Mouse (Mus musculus) midbrain, embryonic 14.5 days (tissue): ENCODE data around the gene Skap1. TPM values are rescaled to one million over a fixed set of nuclear protein-coding genes. Genes with fewer than 3 reads are reported as not detected.

Experiments
- ATAC-seq: fragments of 200-750 bp; cut with Nextera tagmentation; 2 replicates; pipeline ENCODE4 v1.8.0; 2017; ENCODE audit warnings: moderate number of reproducible peaks, moderate library complexity; ENCODE audit not compliant: low FRiP score, low TSS enrichment
- DNase-seq: peaks from one replicate; pipeline ENCODE4 v3.0.0-alpha.2; 2015
- H3K27ac ChIP-seq: fragments of 300-500 bp; sonication (generic); replicated peaks from 2 replicates; pipeline ENCODE4 v1.5.1; 2014; ENCODE audit warnings: mild to moderate bottlenecking, low read depth, low read length, moderate library complexity
- H3K27me3 ChIP-seq: fragments of 300-500 bp; sonication (generic); 2 replicates; pipeline ENCODE4 v1.6.1; 2014; ENCODE audit warnings: low read length, control low read depth, mixed read lengths; ENCODE audit not compliant: control insufficient read depth, insufficient read depth
- H3K36me3 ChIP-seq: fragments of 300-500 bp; sonication (generic); 2 replicates; pipeline ENCODE4 v1.6.1; 2014; ENCODE audit warnings: low read length, control low read depth; ENCODE audit not compliant: control insufficient read depth, insufficient read depth
- H3K4me1 ChIP-seq: fragments of 300-500 bp; sonication (generic); 2 replicates; pipeline ENCODE4 v1.6.1; 2014; ENCODE audit warnings: mild to moderate bottlenecking, antibody characterized with exemption, low read length, control low read depth; ENCODE audit not compliant: control insufficient read depth, insufficient read depth
- H3K4me2 ChIP-seq: fragments of 300-500 bp; sonication (generic); 2 replicates; pipeline ENCODE4 v1.6.1; 2014; ENCODE audit warnings: mild to moderate bottlenecking, low read length, moderate library complexity
- H3K4me3 ChIP-seq: fragments of 300-500 bp; sonication (generic); replicated peaks from 2 replicates; pipeline ENCODE4 v1.5.1; 2014; ENCODE audit warnings: low read depth, low read length
- H3K9ac ChIP-seq: fragments of 300-500 bp; sonication (generic); replicated peaks from 2 replicates; pipeline ENCODE4 v1.6.1; 2014; ENCODE audit warnings: mild to moderate bottlenecking, low read length, moderate library complexity
- H3K9me3 ChIP-seq: fragments of 300-500 bp; sonication (generic); 2 replicates; pipeline ENCODE4 v1.6.1; 2016; ENCODE audit warnings: low read length, control low read depth, mixed read lengths; ENCODE audit not compliant: control insufficient read depth
- WGBS: fragments of 180-500 bp; shearing (Covaris S2); extraction: QIAGEN DNeasy Blood & Tissue Kit; methylation state at CpG from one replicate; pipeline ENCODE4 v1.1.7; 2014; 5-methylcytosine and 5-hydroxymethylcytosine counted together
- polyA plus RNA-seq: library from polyadenylated mRNA; unstranded; fragments of >200 nt; fragmentation: Nextera tagmentation; extraction: Ambion mirVana; gene quantifications from 2 replicates; pipeline ENCODE4 v1.2.1, GENCODE M21; 2014

The Skap1 gene
- polyA plus RNA-seq, 1 experiment from 2014 or later = 2.9 TPM

DNA sequence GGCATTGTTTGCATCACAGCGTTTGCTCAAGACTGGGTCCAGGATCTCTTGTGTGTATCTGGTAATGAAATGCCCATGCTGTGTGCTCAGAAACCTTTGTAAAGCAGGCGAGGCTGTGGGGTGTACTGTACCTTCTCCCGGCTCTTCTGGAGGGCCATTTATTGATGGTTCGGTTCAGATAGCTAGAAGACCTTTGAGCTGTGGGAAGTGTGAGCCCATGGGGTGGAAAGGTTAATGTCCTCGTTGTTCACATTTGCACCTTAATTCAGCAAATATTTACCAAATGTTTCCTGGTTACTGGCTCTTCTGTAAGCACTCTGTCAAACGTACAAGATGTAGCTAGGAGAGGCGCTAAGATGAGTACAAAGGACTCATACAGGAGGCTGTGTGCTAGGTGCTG, 173.5 kb downstream of the Skap1 start:
- H3K36me3 ChIP-seq = no peaks in the 10 kb centered on the region
- WGBS = 78% methylated on average over 7 of the region's 7 CpGs
- no peak overlapping the region for H3K9ac ChIP-seq
- no peak overlapping the region for H3K4me3 ChIP-seq
- H3K27me3 ChIP-seq = no peaks in the 10 kb centered on the region
- no peak overlapping the region for H3K4me2 ChIP-seq
- no peaks in the 10 kb centered on the region for H3K4me1 ChIP-seq
- DNase-seq (no peak), ATAC-seq (no peak)
- no peak overlapping the region for H3K27ac ChIP-seq
- no peaks in the 10 kb centered on the region for H3K9me3 ChIP-seq

- ATAC-seq (no peak), DNase-seq (no peak)
- no peaks in the 10 kb centered on the region for H3K27me3 ChIP-seq
- no peaks in the 10 kb centered on the region for H3K36me3 ChIP-seq
- H3K27ac ChIP-seq = no peak overlapping the region
- 68% methylated on average over 5 of the region's 5 CpGs for WGBS
- no peak overlapping the region for H3K4me3 ChIP-seq
- H3K9me3 ChIP-seq = no peaks in the 10 kb centered on the region
- H3K4me2 ChIP-seq = no peak overlapping the region
- H3K4me1 ChIP-seq = no peaks in the 10 kb centered on the region
- H3K9ac ChIP-seq = no peak overlapping the region
These were observed 175.4 kb downstream of the Skap1 start for GRCm38 (mm10) chr11:96639805-96640204.

- ATAC-seq (no peak), DNase-seq (no peak)
- H3K9ac ChIP-seq = no peak overlapping the region
- H3K9me3 ChIP-seq = no peaks in the 10 kb centered on the region
- no peak overlapping the region for H3K27ac ChIP-seq
- no peaks in the 10 kb centered on the region for H3K27me3 ChIP-seq
- H3K4me2 ChIP-seq = no peak overlapping the region
- no peak overlapping the region for H3K4me3 ChIP-seq
- peaks cover 5% of the 10 kb centered on the region; the same call in 1 of the 2 replicates for H3K4me1 ChIP-seq
- 86% methylated on average over 17 of the region's 17 CpGs for WGBS
- H3K36me3 ChIP-seq = no peaks in the 10 kb centered on the region
These were observed 178.1 kb downstream of the Skap1 start for GRCm38 (mm10) chr11:96642173-96643140.

GRCm38 (mm10) chr11:96644969-96645368, 180.6 kb downstream of the Skap1 start:
- Histone ChIP-seq H3K4me2 (no peak overlapping the region), H3K27me3 (no peaks in the 10 kb centered on the region), H3K27ac (no peak overlapping the region), H3K36me3 (no peaks in the 10 kb centered on the region), H3K9ac (no peak overlapping the region), H3K4me3 (no peak overlapping the region), H3K4me1 (peaks cover 5% of the 10 kb centered on the region; the same call in 1 of the 2 replicates), H3K9me3 (no peaks in the 10 kb centered on the region)
- DNase-seq = no peak
- whole genome bisulfite sequencing = 79% methylated on average over 7 of the region's 7 CpGs
- ATAC-seq = no peak

DNA sequence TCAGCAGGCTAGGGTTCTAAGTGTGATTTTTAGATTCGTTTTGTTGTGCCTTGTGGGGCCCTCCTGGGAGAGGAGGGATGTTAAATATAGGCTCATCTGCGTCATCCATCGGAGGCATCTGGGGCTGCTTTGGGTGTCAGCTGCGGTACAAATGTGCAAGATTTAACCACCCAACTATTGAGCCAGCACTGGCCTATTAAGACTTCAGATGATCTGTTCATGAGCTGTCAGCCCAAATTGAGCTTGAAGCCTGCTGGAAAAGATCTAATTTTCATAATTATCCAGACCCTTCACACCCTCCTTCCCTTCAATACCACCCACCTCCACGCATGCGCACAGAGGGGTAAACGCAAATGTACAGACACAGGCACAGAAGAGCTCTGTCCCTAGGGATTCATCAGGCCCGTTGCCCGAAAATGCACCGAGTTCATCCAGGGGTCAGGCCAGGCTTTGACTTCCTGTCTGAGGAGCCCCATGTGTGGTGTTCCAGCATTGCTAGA, 181.2 kb downstream of the Skap1 start:
- DNase-seq (peak; percentile 61), ATAC-seq (no peak)
- Histone ChIP-seq H3K4me1 (peaks cover 5% of the 10 kb centered on the region; the same call in 1 of the 2 replicates), H3K27ac (0 out of 2 replicates have a peak overlapping the region, but pooled peaks have one; percentile 15), H3K4me3 (no peak overlapping the region), H3K9me3 (no peaks in the 10 kb centered on the region), H3K4me2 (no peak overlapping the region), H3K9ac (no peak overlapping the region), H3K36me3 (no peaks in the 10 kb centered on the region), H3K27me3 (no peaks in the 10 kb centered on the region)
- WGBS = 34% methylated on average over 10 of the region's 10 CpGs

- Histone ChIP-seq H3K27ac (no peak overlapping the region), H3K4me3 (no peak overlapping the region), H3K4me1 (no peaks in the 10 kb centered on the region; the same call in 1 of the 2 replicates), H3K9me3 (no peaks in the 10 kb centered on the region), H3K27me3 (no peaks in the 10 kb centered on the region), H3K36me3 (no peaks in the 10 kb centered on the region), H3K4me2 (no peak overlapping the region), H3K9ac (no peak overlapping the region)
- WGBS = 94% methylated on average over 9 of the region's 9 CpGs
- DNase-seq = no peak
- ATAC-seq = no peak
These were observed 187.5 kb downstream of the Skap1 start for GRCm38 (mm10) chr11:96651848-96652247.

GRCm38 (mm10) chr11:96653867-96654266, 189.5 kb downstream of the Skap1 start:
- Histone ChIP-seq H3K4me1 (no peaks in the 10 kb centered on the region; the same call in 1 of the 2 replicates), H3K9ac (no peak overlapping the region), H3K27me3 (no peaks in the 10 kb centered on the region), H3K36me3 (no peaks in the 10 kb centered on the region), H3K4me2 (no peak overlapping the region), H3K9me3 (no peaks in the 10 kb centered on the region), H3K4me3 (no peak overlapping the region), H3K27ac (no peak overlapping the region)
- WGBS = 90% methylated on average over 8 of the region's 8 CpGs
- DNase-seq = no peak
- no peak for ATAC-seq

DNA sequence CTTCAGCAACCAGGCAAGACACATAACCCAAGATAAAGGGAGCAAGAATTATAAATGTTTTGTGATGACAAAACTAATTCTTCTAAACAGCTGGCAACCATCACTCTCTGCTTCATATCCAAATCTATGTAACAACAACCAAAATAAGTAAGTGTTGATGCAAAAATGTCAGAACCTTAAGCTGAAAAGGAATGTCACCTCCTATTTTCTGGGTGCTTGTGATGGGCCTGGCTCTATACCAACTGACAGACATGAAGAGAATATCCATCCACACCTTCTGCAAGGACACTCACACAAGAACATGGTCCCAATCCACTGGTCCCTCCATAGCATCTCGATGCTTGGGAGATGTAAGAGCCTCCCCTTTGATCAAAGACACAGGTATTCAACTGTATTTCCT, 194.0 kb downstream of the Skap1 start:
- Histone ChIP-seq H3K36me3 (no peaks in the 10 kb centered on the region), H3K27ac (no peak overlapping the region), H3K27me3 (no peaks in the 10 kb centered on the region), H3K4me1 (no peaks in the 10 kb centered on the region; the same call in 1 of the 2 replicates), H3K4me3 (no peak overlapping the region), H3K4me2 (no peak overlapping the region), H3K9me3 (no peaks in the 10 kb centered on the region), H3K9ac (no peak overlapping the region)
- ATAC-seq = no peak
- no peak for DNase-seq
- WGBS = 90% methylated on average over 1 of the region's 1 CpGs

GRCm38 (mm10) chr11:96666924-96667323, 202.5 kb downstream of the Skap1 start:
- no peaks in the 10 kb centered on the region for H3K4me1 ChIP-seq
- no peak overlapping the region for H3K4me3 ChIP-seq
- no peaks in the 10 kb centered on the region for H3K27me3 ChIP-seq
- DNase-seq (no peak), ATAC-seq (no peak)
- H3K9me3 ChIP-seq = no peaks in the 10 kb centered on the region
- H3K36me3 ChIP-seq = no peaks in the 10 kb centered on the region
- H3K27ac ChIP-seq = no peak overlapping the region
- H3K9ac ChIP-seq = no peak overlapping the region
- H3K4me2 ChIP-seq = no peak overlapping the region
- 82% methylated on average over 3 of the region's 3 CpGs for WGBS
